Mouse (Mus musculus): ENCODE results near the gene Tut1. TPM values are rescaled to one million over a fixed set of nuclear protein-coding genes. Genes with fewer than 3 reads are reported as not detected.

The Tut1 gene
- 32.5 and 34.6 TPM in 2 replicates for polyA plus RNA-seq (2016; fragmentation: Nextera tagmentation; extraction: Ambion mirVana)

DNA sequence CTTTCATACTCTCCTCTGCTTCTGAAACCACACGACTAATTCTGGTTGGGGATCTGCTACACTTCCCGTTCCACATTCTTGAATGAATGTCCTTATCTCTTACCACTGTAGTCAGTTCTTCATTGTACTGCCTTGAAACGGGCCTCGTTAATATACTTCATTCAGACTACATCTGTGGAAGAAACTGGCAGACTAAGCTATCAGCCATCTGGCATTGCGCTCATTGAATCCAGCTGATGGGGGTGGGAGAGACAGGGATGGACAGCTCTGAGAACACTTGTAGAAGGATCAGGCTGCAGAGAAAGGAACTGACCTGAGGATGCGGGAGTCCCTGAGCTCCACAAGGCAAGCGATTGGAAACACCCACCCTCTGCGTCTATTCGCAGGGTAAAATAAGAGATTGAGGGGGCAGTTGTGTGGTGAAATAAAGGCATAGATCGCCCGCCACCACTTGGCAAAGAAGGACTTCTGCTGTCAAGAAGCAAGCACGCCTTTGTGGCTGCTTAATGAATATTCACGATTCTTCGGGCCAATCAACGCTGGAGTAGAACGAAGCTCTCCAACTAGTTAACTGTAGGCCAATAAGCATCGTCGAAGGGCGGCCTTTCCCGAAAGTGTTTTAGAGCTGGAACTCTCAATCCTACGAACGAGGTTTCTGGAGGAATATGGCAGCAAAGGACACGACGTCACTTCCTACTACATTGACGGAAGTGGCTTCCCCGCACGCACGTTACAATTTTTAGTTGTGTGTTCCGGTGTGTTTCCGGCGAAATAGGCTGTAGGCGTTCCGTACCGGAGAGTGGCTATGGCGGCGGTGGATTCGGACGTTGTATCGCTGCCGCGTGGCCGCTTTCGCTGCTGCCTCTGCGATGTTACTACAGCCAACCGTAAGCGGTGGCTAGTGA, at the start of gene Tut1:
Tut1 (plus strand) TSS at position 713 of the 905 bp plus-strand sequence.
- H3K4me2 ChIP-seq (replicated peaks) = peak within 1 kb of the TSS; percentile 87

DNA sequence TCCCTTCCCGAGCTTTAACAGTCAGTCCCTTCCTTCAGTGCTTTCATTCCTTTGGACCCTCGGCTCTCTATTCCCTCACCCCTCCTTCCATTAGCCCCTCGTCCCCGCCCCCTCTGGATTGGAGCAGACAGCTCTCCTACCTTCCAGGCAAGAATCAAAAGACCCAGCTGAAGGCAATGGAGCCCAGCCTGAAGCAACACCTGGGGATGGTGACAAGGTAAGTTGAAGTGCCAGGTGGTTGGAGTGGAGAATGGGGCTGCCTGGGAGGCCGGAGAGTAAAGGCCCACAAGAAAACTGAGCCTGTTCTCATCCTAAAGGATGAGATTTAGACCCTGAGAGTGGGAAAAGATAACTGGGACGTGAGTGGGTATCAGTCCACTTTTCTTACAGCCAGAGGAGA, 45.1 kb upstream of the Tut1 start:
- Histone ChIP-seq H3K36me3 (peaks cover 97% of the 10 kb centered on the region), H3K4me3 (no peak overlapping the region), H3K9me3 (no peaks in the 10 kb centered on the region), H3K27me3 (replicated peaks) (no peaks in the 10 kb centered on the region), H3K4me2 (replicated peaks) (no peak overlapping the region), H3K9ac (no peak overlapping the region), H3K4me1 (no peaks in the 10 kb centered on the region), H3K27ac (no peak overlapping the region)
- WGBS = 92% methylated on average over 6 of the region's 6 CpGs
- no peak for ATAC-seq (ENCODE audit: low FRiP score, low read depth)

More for the DNA sequence above, at the start of gene Tut1:
- Histone ChIP-seq H3K36me3 (peaks cover 65% of the 10 kb centered on the region), H3K4me1 (peaks cover 17% of the 10 kb centered on the region), H3K27ac (peak within 1 kb of the TSS; percentile 78), H3K9me3 (no peaks in the 10 kb centered on the region), H3K4me3 (peak within 1 kb of the TSS; percentile 87), H3K9ac (peak within 1 kb of the TSS; percentile 69), H3K27me3 (replicated peaks) (no peaks in the 10 kb centered on the region)
- ATAC-seq (ENCODE audit: low FRiP score, low read depth) = peak; percentile 95
- 3% methylated on average over 46 of the region's 46 CpGs for whole genome bisulfite sequencing

DNA sequence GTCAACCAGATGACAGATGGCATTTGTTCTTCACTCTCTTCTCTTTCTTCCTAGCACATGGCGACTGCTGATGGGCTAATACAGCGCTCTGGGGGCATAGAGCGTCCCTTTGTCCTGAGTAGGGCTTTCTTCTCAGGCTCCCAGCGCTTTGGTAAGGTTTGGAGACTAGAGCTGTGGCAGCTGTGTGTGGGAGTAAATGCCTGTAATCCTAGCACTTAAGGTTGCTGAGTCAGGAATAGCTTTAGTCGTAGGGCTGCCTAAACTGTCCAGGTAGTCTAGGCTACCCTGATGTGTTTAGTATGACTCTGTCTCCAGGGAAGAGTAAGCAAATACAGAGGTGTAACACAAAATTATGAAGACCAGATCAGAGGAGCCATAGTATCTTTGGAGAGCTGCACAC, 41.8 kb upstream of the Tut1 start:
- no peak for ATAC-seq (ENCODE audit: low FRiP score, low read depth)
- Histone ChIP-seq H3K27ac (no peak overlapping the region), H3K9me3 (no peaks in the 10 kb centered on the region), H3K36me3 (peaks cover 100% of the 10 kb centered on the region), H3K27me3 (replicated peaks) (no peaks in the 10 kb centered on the region), H3K4me3 (no peak overlapping the region), H3K4me2 (replicated peaks) (no peak overlapping the region), H3K9ac (no peak overlapping the region), H3K4me1 (no peaks in the 10 kb centered on the region)
- WGBS = 96% methylated on average over 5 of the region's 5 CpGs

DNA sequence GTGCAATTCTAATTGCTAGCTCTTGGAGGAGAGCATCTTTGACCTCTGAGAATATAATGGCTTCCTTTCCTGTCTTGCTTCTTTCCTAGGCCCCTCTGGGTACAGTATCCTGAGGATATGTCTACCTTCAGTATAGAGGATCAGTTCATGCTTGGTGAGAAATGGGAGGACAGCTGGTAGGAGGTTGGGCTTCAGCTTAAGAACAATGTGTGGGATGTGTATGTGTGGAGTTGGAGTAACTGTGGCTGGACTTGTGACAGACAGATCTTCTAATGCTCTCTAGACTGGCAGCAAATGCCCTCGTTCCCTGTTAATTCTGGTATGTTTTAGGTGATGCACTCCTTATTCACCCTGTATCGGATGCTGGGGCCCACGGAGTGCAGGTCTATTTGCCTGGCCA, 39.4 kb upstream of the Tut1 start:
- H3K27ac ChIP-seq = no peak overlapping the region
- H3K4me1 ChIP-seq = no peaks in the 10 kb centered on the region
- H3K4me3 ChIP-seq = no peak overlapping the region
- no peak overlapping the region for H3K9ac ChIP-seq
- ATAC-seq (ENCODE audit: low FRiP score, low read depth) = no peak
- peaks cover 79% of the 10 kb centered on the region for H3K36me3 ChIP-seq
- no peak overlapping the region for H3K4me2 ChIP-seq (replicated peaks)
- H3K27me3 ChIP-seq (replicated peaks) = no peaks in the 10 kb centered on the region
- 94% methylated on average over 3 of the region's 3 CpGs for WGBS
- no peaks in the 10 kb centered on the region for H3K9me3 ChIP-seq

DNA sequence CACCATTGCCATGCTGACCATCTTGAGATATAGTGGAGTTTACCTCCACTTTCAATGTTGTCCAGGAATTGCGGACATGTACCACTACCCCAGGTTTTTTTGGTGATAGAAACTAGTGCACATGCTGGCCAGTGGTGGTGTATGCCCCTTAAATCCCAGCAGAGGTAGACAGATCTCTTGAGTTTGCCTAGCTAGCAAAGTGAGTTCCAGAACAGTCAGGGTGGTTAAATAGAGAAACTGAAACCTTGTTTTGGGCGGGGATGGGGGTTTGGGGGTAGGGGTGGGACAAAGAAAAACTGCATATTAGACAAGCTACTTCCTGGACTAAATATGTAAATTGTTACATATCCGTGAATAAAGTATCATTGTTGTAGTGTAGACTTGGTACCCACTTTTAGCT, 34.6 kb upstream of the Tut1 start:
- Histone ChIP-seq H3K9ac (no peak overlapping the region), H3K9me3 (no peaks in the 10 kb centered on the region), H3K4me1 (peaks cover 13% of the 10 kb centered on the region), H3K27ac (no peak overlapping the region), H3K4me3 (no peak overlapping the region), H3K27me3 (replicated peaks) (no peaks in the 10 kb centered on the region), H3K36me3 (peaks cover 34% of the 10 kb centered on the region), H3K4me2 (replicated peaks) (no peak overlapping the region)
- WGBS = 95% methylated on average over 3 of the region's 3 CpGs
- no peak for ATAC-seq (ENCODE audit: low FRiP score, low read depth)

DNA sequence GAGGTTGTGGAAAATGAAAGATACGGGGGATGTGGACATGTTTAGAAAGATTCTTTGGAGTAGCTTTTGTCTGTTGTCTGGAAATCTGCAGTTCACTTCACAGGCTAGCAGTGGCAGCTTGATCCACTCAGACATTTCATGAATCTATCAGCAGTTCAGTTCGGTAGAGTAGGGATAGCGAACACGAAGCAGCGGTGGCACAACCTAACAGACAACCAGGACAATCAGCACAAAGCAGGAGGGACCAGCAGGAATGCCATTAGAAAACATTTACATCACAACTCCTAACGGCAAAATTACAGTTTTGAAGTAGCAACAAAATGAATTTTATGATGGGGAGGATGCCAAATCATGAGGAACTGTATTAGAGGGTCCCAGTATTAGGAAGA, 34.0 kb upstream of the Tut1 start:
- Histone ChIP-seq H3K27me3 (replicated peaks) (no peaks in the 10 kb centered on the region), H3K4me1 (peaks cover 13% of the 10 kb centered on the region), H3K4me2 (replicated peaks) (peak overlapping the region; percentile 71), H3K4me3 (peak overlapping the region; percentile 83), H3K36me3 (peaks cover 28% of the 10 kb centered on the region), H3K9me3 (no peaks in the 10 kb centered on the region), H3K9ac (no peak overlapping the region; the same call in 1 of the 2 replicates), H3K27ac (0 out of 2 replicates have a peak overlapping the region, but pooled peaks have one; percentile 75)
- no peak for ATAC-seq (ENCODE audit: low FRiP score, low read depth)
- 54% methylated on average over 6 of the region's 6 CpGs for WGBS

DNA sequence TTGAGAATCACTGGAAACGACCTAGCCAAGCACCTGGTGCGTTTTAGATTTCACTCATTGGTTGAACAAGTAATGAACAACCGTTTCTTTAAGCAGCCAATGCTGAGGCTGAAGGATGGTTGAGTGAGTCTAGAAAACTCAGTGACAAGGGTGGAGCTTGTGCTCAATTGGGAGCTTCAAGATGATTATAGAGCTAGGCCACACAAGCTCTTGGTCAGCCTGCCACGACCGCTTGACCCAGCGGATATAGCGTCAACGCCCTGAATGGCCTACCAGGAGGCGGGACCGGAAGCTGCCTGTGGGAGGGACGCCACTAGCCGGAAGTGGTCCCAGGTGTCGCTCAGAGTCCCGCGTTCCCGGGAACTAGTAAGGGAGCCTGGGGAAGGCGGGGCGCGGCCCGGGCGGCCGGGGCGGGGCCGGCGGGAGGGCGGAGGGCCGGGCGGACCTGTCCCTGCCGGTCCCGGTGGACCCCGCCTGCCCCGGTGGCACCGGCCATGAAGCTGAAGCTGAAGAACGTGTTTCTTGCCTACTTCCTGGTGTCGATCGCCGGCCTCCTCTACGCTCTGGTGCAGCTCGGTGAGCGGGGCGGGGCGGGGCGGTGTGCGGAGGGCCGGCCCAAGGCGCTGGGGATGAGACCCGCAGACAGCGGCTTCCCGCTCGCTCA, 33.4 kb upstream of the Tut1 start, which contains the start of gene B3gat3:
B3gat3 (plus strand) TSS at position 302 of the 664 bp plus-strand sequence.
- 2% methylated on average over 50 of the region's 50 CpGs for WGBS
- Histone ChIP-seq H3K9me3 (no peaks in the 10 kb centered on the region), H3K27ac (peak within 1 kb of the TSS; percentile 75), H3K36me3 (peaks cover 22% of the 10 kb centered on the region), H3K4me2 (replicated peaks) (peak within 1 kb of the TSS; percentile 71), H3K27me3 (replicated peaks) (no peaks in the 10 kb centered on the region), H3K9ac (peak within 1 kb of the TSS; percentile 81), H3K4me3 (peak within 1 kb of the TSS; percentile 83), H3K4me1 (peaks cover 13% of the 10 kb centered on the region)
- peak; percentile 97 for ATAC-seq (ENCODE audit: low FRiP score, low read depth)

DNA sequence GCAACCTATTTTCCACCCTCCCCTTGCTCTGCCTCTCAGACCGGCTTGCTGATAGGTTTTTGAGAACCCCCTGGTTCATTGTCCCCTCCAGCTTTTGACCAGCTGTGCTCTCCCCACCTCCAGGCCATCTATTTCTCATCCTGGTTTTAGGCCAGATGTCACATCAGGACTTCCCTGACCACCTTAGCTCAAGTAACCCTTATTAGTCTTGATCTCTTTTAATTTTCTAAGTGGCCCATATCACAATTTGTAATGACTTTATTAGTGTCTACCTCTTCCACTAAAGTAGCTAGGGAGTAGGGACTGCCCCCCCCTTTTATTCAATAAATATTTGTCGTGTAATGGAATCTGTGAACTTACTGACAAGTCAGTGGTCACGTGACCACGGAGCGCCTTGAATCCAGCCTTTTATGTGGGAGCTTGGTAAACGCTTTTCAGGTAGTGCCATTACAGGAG, 32.8 kb upstream of the Tut1 start:
- Histone ChIP-seq H3K4me1 (peaks cover 13% of the 10 kb centered on the region), H3K4me3 (peak overlapping the region; percentile 83), H3K27ac (peak overlapping the region; percentile 75), H3K9me3 (no peaks in the 10 kb centered on the region), H3K27me3 (replicated peaks) (no peaks in the 10 kb centered on the region), H3K4me2 (replicated peaks) (peak overlapping the region; percentile 71), H3K36me3 (peaks cover 21% of the 10 kb centered on the region), H3K9ac (peak overlapping the region; percentile 81)
- no peak for ATAC-seq (ENCODE audit: low FRiP score, low read depth)
- WGBS = 4% methylated on average over 6 of the region's 6 CpGs

DNA sequence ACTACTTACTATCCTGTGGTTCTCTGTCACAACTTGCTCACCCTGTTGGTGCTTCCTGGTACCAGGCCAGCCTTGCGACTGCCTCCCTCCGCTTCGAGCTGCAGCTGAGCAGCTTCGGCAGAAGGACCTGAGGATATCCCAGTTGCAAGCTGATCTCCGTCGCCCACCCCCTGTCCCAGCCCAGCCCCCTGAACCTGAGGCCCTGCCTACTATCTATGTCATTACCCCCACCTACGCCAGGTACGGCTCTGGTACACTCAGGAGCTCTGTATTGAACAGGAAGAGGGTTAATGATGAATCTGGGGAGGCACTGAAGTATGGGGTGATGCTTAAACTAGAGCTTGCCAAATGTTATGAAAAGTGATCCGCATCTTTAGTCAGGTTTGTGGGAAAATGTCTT, 31.9 kb upstream of the Tut1 start:
- no peaks in the 10 kb centered on the region for H3K27me3 ChIP-seq (replicated peaks)
- 86% methylated on average over 9 of the region's 9 CpGs for WGBS
- H3K27ac ChIP-seq = no peak overlapping the region
- H3K4me2 ChIP-seq (replicated peaks) = peak overlapping the region; percentile 71
- peaks cover 21% of the 10 kb centered on the region for H3K36me3 ChIP-seq
- H3K4me3 ChIP-seq = 0 out of 2 replicates have a peak overlapping the region, but pooled peaks have one; percentile 3
- ATAC-seq (ENCODE audit: low FRiP score, low read depth) = no peak
- H3K4me1 ChIP-seq = peaks cover 13% of the 10 kb centered on the region
- 0 out of 2 replicates have a peak overlapping the region, but pooled peaks have one; percentile 81 for H3K9ac ChIP-seq
- no peaks in the 10 kb centered on the region for H3K9me3 ChIP-seq

DNA sequence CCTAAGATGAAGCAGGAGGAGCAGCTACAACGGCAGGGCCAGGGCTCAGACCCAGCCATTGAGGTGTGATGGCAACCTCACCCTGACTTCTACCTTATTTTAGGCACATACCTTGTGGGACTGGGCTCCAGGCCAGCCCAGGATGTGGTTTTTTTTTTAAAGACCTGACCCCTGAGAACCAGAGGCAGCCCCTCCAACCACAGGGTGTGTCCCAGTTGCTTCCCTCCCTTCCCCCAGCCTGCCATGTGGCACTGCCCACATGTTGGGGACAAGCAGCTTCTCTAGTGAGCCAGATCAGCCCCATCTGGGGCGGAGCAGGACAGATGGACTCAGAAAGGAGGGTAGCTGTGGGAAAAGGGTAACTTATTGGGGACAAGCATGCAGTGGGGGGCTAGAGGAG, 26.9 kb upstream of the Tut1 start:
- Histone ChIP-seq H3K27me3 (replicated peaks) (no peaks in the 10 kb centered on the region), H3K9me3 (no peaks in the 10 kb centered on the region), H3K9ac (no peak overlapping the region), H3K27ac (no peak overlapping the region), H3K36me3 (peaks cover 28% of the 10 kb centered on the region), H3K4me1 (peaks cover 21% of the 10 kb centered on the region), H3K4me3 (no peak overlapping the region), H3K4me2 (replicated peaks) (no peak overlapping the region)
- no peak for ATAC-seq (ENCODE audit: low FRiP score, low read depth)
- 84% methylated on average over 2 of the region's 2 CpGs for WGBS

DNA sequence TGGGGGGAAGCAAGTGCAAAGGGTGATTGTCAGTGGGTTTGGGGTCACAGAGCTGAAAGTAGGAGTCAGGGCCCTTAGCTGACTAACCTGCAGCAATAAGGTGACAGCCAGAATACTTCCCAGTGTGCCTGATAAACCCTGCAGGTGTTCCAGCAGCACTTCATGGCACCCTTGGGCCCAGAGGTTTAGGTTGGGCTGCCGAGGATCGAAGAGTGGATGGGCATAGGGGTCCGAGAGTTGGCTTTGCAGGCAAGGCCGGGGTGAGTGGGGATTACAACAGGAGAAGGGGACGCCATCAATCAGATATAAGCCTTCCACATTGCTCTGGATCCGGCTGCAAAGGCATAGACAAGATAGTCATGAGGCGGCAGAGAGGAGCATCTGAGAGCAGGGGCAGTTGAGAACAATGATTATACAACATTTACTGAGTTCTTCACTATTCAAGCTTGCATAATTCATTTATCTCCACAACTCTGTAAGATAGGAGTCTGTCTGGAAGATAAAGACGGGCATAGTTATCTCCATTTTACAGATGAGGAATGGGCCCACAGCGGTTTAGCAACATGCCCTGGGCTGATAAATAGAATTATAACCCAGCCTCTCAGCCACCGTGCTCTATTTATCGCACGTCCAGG, 25.6 kb upstream of the Tut1 start:
- no peak overlapping the region for H3K27ac ChIP-seq
- no peak overlapping the region for H3K9ac ChIP-seq
- H3K27me3 ChIP-seq (replicated peaks) = no peaks in the 10 kb centered on the region
- 91% methylated on average over 12 of the region's 12 CpGs for WGBS
- H3K9me3 ChIP-seq = no peaks in the 10 kb centered on the region
- H3K4me2 ChIP-seq (replicated peaks) = no peak overlapping the region
- peaks cover 26% of the 10 kb centered on the region for H3K36me3 ChIP-seq
- no peak for ATAC-seq (ENCODE audit: low FRiP score, low read depth)
- H3K4me1 ChIP-seq = peaks cover 20% of the 10 kb centered on the region
- H3K4me3 ChIP-seq = no peak overlapping the region
